Mouse (Mus musculus): ENCODE results near the gene Cgn.

DNA sequence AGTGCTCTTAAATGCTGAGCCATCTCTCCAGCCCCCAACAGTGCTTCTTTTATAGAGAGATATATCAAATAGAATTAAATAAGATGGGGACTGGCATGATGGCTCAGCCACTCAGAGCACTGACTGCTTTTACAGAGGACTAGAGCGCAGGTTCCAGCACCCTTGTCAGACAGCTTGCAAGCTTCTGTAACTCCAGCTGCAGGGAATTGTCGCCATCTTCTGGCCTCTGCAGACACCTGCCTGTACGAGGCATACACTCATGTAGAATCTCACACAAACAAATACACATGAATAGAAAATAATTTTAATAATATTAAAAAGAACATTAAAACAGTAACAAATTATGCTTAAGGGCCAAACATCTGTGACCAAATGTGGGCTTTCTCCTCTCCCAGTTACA lies 37.8 kb upstream of the Cgn start:
- peak; percentile 46 for TF ChIP-seq CTCF (conservative IDR thresholded peaks at IDR 0.05; ENCODE audit: low read length)
- TF ChIP-seq NANOG (IDR thresholded peaks at IDR 0.05; ENCODE audit: borderline replicate concordance, low read length), result no peak
